In genomic region chr7:67814861-67815260, GRCm38 (mm10) we compare ENCODE assay signal across 35 mouse cellular contexts. TPM values are rescaled to one million over a fixed set of nuclear protein-coding genes. Genes with fewer than 3 reads are reported as not detected.
"Had no signal": no experiment of that assay in that cellular context is flagged by ENCODE, and none has a peak within 500 bp of the region (broad histone marks: within the 10 kb centered on the region; RNA-seq: fewer than 3 reads in every experiment).

No protein-coding gene starts in this region.

- H3K36me3 ChIP-seq: heart, embryonic 10.5 days; heart, embryonic 12.5 days; heart, embryonic 13.5 days; heart, embryonic 15.5 days; hindbrain, embryonic 10.5 days; hindbrain, embryonic 12.5 days; hindbrain, embryonic 13.5 days; hindbrain, embryonic 15.5 days; intestine, embryonic 15.5 days; kidney, embryonic 15.5 days had no signal

- H3K27ac ChIP-seq: heart, embryonic 10.5 days; heart, embryonic 13.5 days; heart, embryonic 15.5 days; hindbrain, embryonic 10.5 days; hindbrain, embryonic 12.5 days; hindbrain, embryonic 13.5 days; hindbrain, embryonic 14.5 days; hindbrain, embryonic 15.5 days; hindbrain, postnatal 0 days; intestine, embryonic 15.5 days; kidney, embryonic 15.5 days; kidney, postnatal 0 days; layer of hippocampus, adult 2 months had no signal

- ATAC-seq: hindbrain, embryonic 16.5 days; hindbrain, postnatal 0 days; inflammation-experienced regulatory T-cells, adult 6 months; intestine, embryonic 15.5 days; intestine, embryonic 16.5 days; intestine, postnatal 0 days had no signal

- H3K9me3 ChIP-seq: heart, embryonic 10.5 days; heart, embryonic 13.5 days; heart, embryonic 15.5 days; hindbrain, embryonic 10.5 days; hindbrain, embryonic 12.5 days; hindbrain, embryonic 13.5 days; hindbrain, embryonic 15.5 days; intestine, embryonic 15.5 days; kidney, embryonic 15.5 days had no signal

- H3K27me3 ChIP-seq: heart, embryonic 12.5 days; heart, embryonic 13.5 days; heart, embryonic 15.5 days; hindbrain, embryonic 12.5 days; hindbrain, embryonic 13.5 days; hindbrain, embryonic 15.5 days; intestine, embryonic 15.5 days; kidney, embryonic 15.5 days had no signal

- H3K4me2 ChIP-seq: heart, embryonic 11.5 days; heart, embryonic 12.5 days; heart, embryonic 13.5 days; heart, embryonic 15.5 days; hindbrain, embryonic 12.5 days; hindbrain, embryonic 13.5 days; hindbrain, embryonic 14.5 days; hindbrain, embryonic 15.5 days; intestine, embryonic 15.5 days; kidney, embryonic 15.5 days had no signal

- H3K4me3 ChIP-seq: heart, embryonic 10.5 days; heart, embryonic 12.5 days; heart, embryonic 13.5 days; heart, embryonic 15.5 days; hindbrain, embryonic 10.5 days; hindbrain, embryonic 12.5 days; hindbrain, embryonic 13.5 days; hindbrain, embryonic 15.5 days; intestine, embryonic 15.5 days; kidney, embryonic 15.5 days; layer of hippocampus, adult 2 months had no signal

- DNase-seq: heart, postnatal 10 days; heart, postnatal 14 days; heart, postnatal 36 days; heart, postnatal 4 days; kidney, adult 11 months; kidney, adult 18-20 months; kidney, adult 2 months; kidney, adult 8-10 months; kidney, adult 9 months; kidney, postnatal 10 days; kidney, postnatal 14 days; kidney, postnatal 25 days; kidney, postnatal 36 days; kidney, postnatal 4 days; layer of hippocampus, adult 9-11 months; layer of hippocampus, postnatal 36 days had no signal

- H3K4me1 ChIP-seq: heart, embryonic 10.5 days; heart, embryonic 12.5 days; heart, embryonic 13.5 days; heart, embryonic 15.5 days; hindbrain, embryonic 10.5 days; hindbrain, embryonic 12.5 days; hindbrain, embryonic 13.5 days; hindbrain, embryonic 15.5 days; intestine, embryonic 15.5 days; kidney, embryonic 15.5 days had no signal

- H3K9ac ChIP-seq: heart, embryonic 12.5 days; heart, embryonic 13.5 days; heart, embryonic 15.5 days; hindbrain, embryonic 12.5 days; hindbrain, embryonic 13.5 days; hindbrain, embryonic 14.5 days; hindbrain, embryonic 15.5 days; intestine, embryonic 15.5 days; kidney, embryonic 15.5 days had no signal

RNA-seq across cellular contexts. Expression of gene Synm, which starts 55.3 kb away (rescaled TPM):
- polyA plus RNA-seq: inflammation-experienced regulatory T-cells, adult 6 months had no signal
